Mouse (Mus musculus): Measurements from ENCODE around the gene Sart1. TPM values are rescaled to one million over a fixed set of nuclear protein-coding genes. Genes with fewer than 3 reads are reported as not detected.

Sart1 gene
- total RNA-seq (2014; rRNA removed; ENCODE audit: low replicate concordance) (4.4 and 39.0 TPM in 2 replicates), polyA plus RNA-seq (2015; fragmentation: Nextera tagmentation; extraction: Ambion mirVana) (26.4 and 26.9 TPM in 2 replicates)

DNA sequence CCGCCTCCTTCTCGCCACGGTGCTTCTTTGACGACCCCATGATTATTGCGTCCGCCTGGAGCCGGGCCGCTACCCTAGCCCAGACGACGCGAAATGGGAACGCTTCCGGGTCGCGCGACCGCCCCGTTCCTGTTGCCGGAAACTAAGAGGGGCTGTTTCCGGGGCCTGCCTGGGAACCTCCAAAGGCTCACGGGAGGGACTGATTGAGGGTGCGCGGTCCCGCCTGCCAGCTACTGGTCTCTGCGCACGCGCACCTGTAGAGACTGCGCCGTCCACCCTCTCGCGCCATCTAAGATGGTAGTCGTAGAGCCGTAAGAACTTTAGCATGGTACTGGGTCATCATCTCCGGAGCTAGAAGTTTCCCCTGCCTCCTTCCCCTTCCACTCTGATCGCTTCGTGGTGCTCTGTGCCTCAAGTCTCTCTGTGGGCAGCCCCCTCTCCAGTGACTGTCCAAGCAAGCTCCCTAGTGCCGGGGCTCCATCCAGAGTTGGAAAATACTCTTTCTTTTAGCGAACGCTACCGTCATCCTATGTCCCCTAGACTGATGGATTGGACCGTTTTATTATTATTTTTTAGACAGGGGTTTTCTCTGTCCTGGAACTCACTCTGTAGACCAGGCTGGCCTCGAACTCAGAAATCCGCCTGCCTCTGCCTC, at the start of gene Sart1:
Sart1 (minus strand) TSS at position 116 of the 655 bp plus-strand sequence.
- Histone ChIP-seq H3K36me3 (replicated peaks; ENCODE audit: control insufficient read depth, insufficient read depth, low read length) (peaks cover 20% of the 10 kb centered on the region), H3K9me3 (replicated peaks; ENCODE audit: control insufficient read depth, low read length) (no peaks in the 10 kb centered on the region), H3K9ac (replicated peaks; ENCODE audit: low read depth, low read length) (peak within 1 kb of the TSS; percentile 91), H3K27ac (ENCODE audit: low read depth) (peak within 1 kb of the TSS; percentile 88), H3K27me3 (ENCODE audit: control insufficient read depth, insufficient read depth, low read length) (no peaks in the 10 kb centered on the region), H3K4me3 (ENCODE audit: low read depth, low read length) (peak within 1 kb of the TSS; percentile 93), H3K4me2 (ENCODE audit: low read depth, low read length) (peak within 1 kb of the TSS; percentile 85), H3K4me1 (ENCODE audit: control insufficient read depth, insufficient read depth) (peaks cover 25% of the 10 kb centered on the region)
- WGBS, result 1% methylated on average over 41 of the region's 43 CpGs
- peak; percentile 95 for ATAC-seq (ENCODE audit: insufficient read depth, low read depth)
- peak; percentile 99 for DNase-seq (ENCODE audit: low spot score)
- TF ChIP-seq CTCF (IDR thresholded peaks at IDR 0.05; ENCODE audit: low read depth), result no peak
- no peak; the same call in 1 of the 2 replicates for TF ChIP-seq EP300 (IDR thresholded peaks at IDR 0.05; ENCODE audit: low read depth)

DNA sequence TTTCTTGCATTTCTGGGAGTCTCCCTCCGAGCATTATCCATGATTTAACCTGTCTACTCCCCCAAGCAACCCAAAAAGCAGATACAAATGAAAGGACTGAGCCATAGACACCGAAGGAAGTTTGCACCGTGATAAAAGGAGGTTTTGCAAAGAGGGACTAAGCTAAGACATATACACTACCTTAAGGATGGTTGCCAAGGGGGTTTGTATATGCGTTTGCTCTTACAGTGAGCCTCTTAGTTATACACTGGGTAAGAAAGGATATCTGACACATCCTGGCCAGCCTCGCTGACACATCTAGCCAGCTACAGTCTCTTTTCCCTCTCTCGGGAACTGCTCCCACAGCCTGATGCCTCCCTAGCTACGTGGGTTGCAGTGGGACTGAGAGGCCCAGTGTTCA, 45.4 kb upstream of the Sart1 start:
- no peak for ATAC-seq (ENCODE audit: insufficient read depth, low read depth)
- H3K27me3 ChIP-seq (ENCODE audit: control insufficient read depth, insufficient read depth, low read length), result no peaks in the 10 kb centered on the region
- peaks cover 9% of the 10 kb centered on the region for H3K4me1 ChIP-seq (ENCODE audit: control insufficient read depth, insufficient read depth)
- H3K9ac ChIP-seq (replicated peaks; ENCODE audit: low read depth, low read length), result no peak overlapping the region
- H3K9me3 ChIP-seq (replicated peaks; ENCODE audit: control insufficient read depth, low read length), result no peaks in the 10 kb centered on the region
- WGBS, result 41% methylated on average over 7 of the region's 7 CpGs
- peak overlapping the region; percentile 69; the same call in 1 of the 2 replicates for H3K27ac ChIP-seq (ENCODE audit: low read depth)
- DNase-seq (ENCODE audit: low spot score), result no peak
- H3K36me3 ChIP-seq (replicated peaks; ENCODE audit: control insufficient read depth, insufficient read depth, low read length), result no peaks in the 10 kb centered on the region
- peak overlapping the region; percentile 73 for H3K4me2 ChIP-seq (ENCODE audit: low read depth, low read length)
- TF ChIP-seq EP300 (IDR thresholded peaks at IDR 0.05; ENCODE audit: low read depth) (no peak), CTCF (IDR thresholded peaks at IDR 0.05; ENCODE audit: low read depth) (no peak)
- no peak overlapping the region for H3K4me3 ChIP-seq (ENCODE audit: low read depth, low read length)

DNA sequence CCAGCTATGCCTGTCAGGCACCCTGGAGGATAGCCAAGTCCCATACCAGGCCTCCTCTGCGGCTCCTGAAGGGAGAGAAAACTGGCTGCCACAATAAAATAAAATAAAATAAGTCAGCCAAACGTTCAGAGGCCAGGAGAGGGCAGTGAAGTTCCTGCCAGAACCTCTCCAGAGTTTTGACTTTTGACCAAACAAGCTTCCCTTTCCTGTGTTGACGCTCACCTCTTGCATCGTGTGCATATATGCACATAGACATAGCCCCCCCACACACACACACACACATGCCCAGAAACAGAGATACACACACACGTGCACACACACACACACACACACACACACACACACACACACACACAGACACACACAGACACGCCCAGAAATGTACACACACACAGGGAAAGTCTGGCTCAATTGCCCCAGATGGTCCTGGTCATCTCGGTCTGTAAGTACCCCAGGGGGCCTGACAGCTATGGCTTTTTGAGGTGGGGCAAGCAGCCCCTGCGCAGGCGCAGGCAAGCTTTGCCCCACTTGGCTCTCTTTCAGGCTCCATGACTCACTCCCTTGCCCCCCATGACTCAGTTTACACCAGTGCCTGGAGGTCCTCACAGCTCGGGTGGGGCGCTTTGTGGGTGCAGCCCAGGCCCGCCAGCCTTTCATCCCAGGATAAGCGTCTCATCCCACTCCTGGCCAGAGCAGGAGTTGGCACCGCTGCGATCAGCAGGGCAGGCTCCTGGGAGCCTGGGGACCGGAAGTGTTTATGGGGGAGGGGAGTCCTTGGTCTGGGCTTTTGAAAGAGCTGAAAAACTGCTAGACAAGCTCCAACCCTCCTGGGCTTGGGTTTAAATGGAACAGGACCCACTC, 44.7 kb upstream of the Sart1 start:
- peak overlapping the region; percentile 69 for H3K27ac ChIP-seq (ENCODE audit: low read depth)
- peak; percentile 85 for DNase-seq (ENCODE audit: low spot score)
- peak overlapping the region; percentile 37 for H3K4me3 ChIP-seq (ENCODE audit: low read depth, low read length)
- peak overlapping the region; percentile 52 for H3K9ac ChIP-seq (replicated peaks; ENCODE audit: low read depth, low read length)
- H3K27me3 ChIP-seq (ENCODE audit: control insufficient read depth, insufficient read depth, low read length), result no peaks in the 10 kb centered on the region
- peak overlapping the region; percentile 73 for H3K4me2 ChIP-seq (ENCODE audit: low read depth, low read length)
- WGBS, result 4% methylated on average over 16 of the region's 16 CpGs
- no peak for TF ChIP-seq EP300 (IDR thresholded peaks at IDR 0.05; ENCODE audit: low read depth)
- peak; percentile 60 for TF ChIP-seq CTCF (IDR thresholded peaks at IDR 0.05; ENCODE audit: low read depth)
- no peaks in the 10 kb centered on the region for H3K36me3 ChIP-seq (replicated peaks; ENCODE audit: control insufficient read depth, insufficient read depth, low read length)
- peaks cover 9% of the 10 kb centered on the region for H3K4me1 ChIP-seq (ENCODE audit: control insufficient read depth, insufficient read depth)
- no peaks in the 10 kb centered on the region for H3K9me3 ChIP-seq (replicated peaks; ENCODE audit: control insufficient read depth, low read length)
- peak; percentile 74 for ATAC-seq (ENCODE audit: insufficient read depth, low read depth)

DNA sequence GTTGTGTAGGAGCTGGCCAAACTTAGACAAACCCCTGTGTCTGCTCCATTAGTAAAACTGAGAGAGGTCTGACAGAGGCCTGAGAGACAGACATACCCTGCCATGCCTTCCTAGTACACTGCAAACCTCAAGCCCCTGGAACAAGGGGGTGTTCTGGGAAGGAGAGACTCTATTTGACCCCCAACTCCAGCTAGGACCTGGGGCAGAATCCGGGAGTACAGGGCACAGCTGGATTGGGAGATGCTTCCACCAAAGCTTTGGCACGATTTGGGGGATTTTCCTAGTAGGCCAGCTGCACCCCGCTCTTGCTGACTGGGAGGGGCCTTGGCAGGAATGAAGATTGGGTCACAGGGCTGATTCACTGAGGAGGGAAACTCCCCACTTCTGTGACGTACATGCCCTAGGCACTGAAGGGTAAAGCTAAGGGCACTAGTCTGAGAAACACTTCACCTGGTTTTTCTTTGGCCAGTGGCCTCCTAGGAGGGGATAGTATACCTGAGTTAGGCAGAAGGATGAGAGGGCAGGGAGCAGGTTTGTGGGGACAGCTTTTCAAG, 43.5 kb upstream of the Sart1 start:
- no peak for DNase-seq (ENCODE audit: low spot score)
- H3K9ac ChIP-seq (replicated peaks; ENCODE audit: low read depth, low read length), result no peak overlapping the region
- no peak overlapping the region for H3K27ac ChIP-seq (ENCODE audit: low read depth)
- no peak overlapping the region for H3K4me2 ChIP-seq (ENCODE audit: low read depth, low read length)
- H3K27me3 ChIP-seq (ENCODE audit: control insufficient read depth, insufficient read depth, low read length), result no peaks in the 10 kb centered on the region
- 76% methylated on average over 4 of the region's 4 CpGs for WGBS
- no peak for ATAC-seq (ENCODE audit: insufficient read depth, low read depth)
- peaks cover 9% of the 10 kb centered on the region for H3K4me1 ChIP-seq (ENCODE audit: control insufficient read depth, insufficient read depth)
- H3K9me3 ChIP-seq (replicated peaks; ENCODE audit: control insufficient read depth, low read length), result no peaks in the 10 kb centered on the region
- no peak for TF ChIP-seq EP300 (IDR thresholded peaks at IDR 0.05; ENCODE audit: low read depth)
- TF ChIP-seq CTCF (IDR thresholded peaks at IDR 0.05; ENCODE audit: low read depth), result no peak
- H3K36me3 ChIP-seq (replicated peaks; ENCODE audit: control insufficient read depth, insufficient read depth, low read length), result peaks cover 4% of the 10 kb centered on the region; the same call in 1 of the 2 replicates
- no peak overlapping the region for H3K4me3 ChIP-seq (ENCODE audit: low read depth, low read length)

DNA sequence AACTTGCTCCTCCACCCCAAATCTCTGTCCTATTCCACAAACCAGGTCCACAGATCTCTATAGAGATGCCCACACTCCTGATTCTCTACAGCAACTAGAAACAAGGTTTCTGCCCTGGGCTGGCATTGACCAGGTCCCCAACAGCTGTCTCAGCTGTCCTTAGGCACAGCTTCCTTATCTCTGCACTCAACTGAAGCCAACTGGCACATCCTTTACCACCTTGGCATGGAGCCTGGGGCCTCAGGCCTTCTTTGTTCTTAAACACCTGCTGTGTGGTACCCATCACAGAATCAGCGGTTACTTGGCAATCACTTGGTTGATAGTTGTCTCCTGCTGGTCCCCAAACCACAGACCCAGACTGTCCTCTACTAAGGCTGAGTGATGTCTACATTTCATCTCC, 41.9 kb upstream of the Sart1 start:
- no peak overlapping the region for H3K27ac ChIP-seq (ENCODE audit: low read depth)
- H3K9ac ChIP-seq (replicated peaks; ENCODE audit: low read depth, low read length), result no peak overlapping the region
- no peak overlapping the region for H3K4me3 ChIP-seq (ENCODE audit: low read depth, low read length)
- no peak overlapping the region for H3K4me2 ChIP-seq (ENCODE audit: low read depth, low read length)
- TF ChIP-seq EP300 (IDR thresholded peaks at IDR 0.05; ENCODE audit: low read depth) (no peak), CTCF (IDR thresholded peaks at IDR 0.05; ENCODE audit: low read depth) (no peak)
- H3K36me3 ChIP-seq (replicated peaks; ENCODE audit: control insufficient read depth, insufficient read depth, low read length), result peaks cover 14% of the 10 kb centered on the region
- ATAC-seq (ENCODE audit: insufficient read depth, low read depth) (no peak), DNase-seq (ENCODE audit: low spot score) (no peak)
- no peaks in the 10 kb centered on the region for H3K27me3 ChIP-seq (ENCODE audit: control insufficient read depth, insufficient read depth, low read length)
- 69% methylated on average over 1 of the region's 1 CpGs for WGBS
- no peaks in the 10 kb centered on the region for H3K9me3 ChIP-seq (replicated peaks; ENCODE audit: control insufficient read depth, low read length)
- H3K4me1 ChIP-seq (ENCODE audit: control insufficient read depth, insufficient read depth), result peaks cover 16% of the 10 kb centered on the region
